Mouse (Mus musculus) frontal cortex, postnatal 14 days (tissue): ENCODE data around the gene Sh3d19.
"Not testable (repeated sequence)": the region's sequence is repeated elsewhere in the genome, so short reads cannot be mapped to it uniquely, and the experiment has no call there.

Experiments used
- DNase-seq, 2 experiments: peaks; one replicate each; pipeline ENCODE4 v3.0.0; 2022; ENCODE audit warnings: low spot score in 2 of 2

Sh3d19 gene

DNA sequence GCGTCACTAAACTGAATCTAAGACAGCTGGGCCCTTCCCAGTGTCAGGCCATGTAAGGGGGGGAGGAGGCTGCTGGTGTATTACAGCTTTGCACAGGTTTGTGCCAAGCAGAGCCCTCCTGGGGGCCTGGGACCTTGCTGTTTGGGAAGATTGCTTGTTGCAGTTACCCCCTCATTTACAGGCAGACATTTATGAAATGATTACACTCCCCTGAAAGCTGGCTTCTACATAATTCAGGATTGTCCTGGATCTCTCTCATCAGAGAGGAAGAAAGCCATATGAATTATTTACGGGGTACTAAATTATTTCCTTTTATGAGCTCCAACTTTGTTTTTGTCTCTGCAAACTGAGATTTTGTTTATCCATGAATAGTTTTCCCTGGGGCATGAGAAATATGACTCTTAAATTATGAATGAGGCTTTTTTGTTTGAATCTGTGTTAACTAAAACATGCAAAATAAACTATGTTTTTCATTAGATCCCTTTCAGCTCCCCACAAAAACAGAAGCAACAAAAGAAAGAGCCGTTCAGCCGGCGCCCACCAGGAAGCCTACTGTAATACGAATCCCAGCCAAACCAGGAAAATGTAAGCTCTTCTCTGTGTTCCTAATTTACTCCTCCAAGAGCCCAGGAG lies 122.4 kb downstream of the Sh3d19 start:
- no peak for DNase-seq

GRCm38 (mm10) chr3:86093907-86094306 lies 123.0 kb downstream of the Sh3d19 start:
- DNase-seq, result no peak

- DNase-seq, result no peak
These were observed 131.0 kb downstream of the Sh3d19 start for GRCm38 (mm10) chr3:86101956-86102355.

- no peak for DNase-seq
These were observed 132.8 kb downstream of the Sh3d19 start for GRCm38 (mm10) chr3:86103449-86104291.

- DNase-seq, result not testable (repeated sequence)
These were observed 133.5 kb downstream of the Sh3d19 start for GRCm38 (mm10) chr3:86104433-86104832.

GRCm38 (mm10) chr3:86104909-86105308 lies 134.0 kb downstream of the Sh3d19 start:
- DNase-seq, result no peak

- no peak for DNase-seq
These were observed 135.2 kb downstream of the Sh3d19 start for GRCm38 (mm10) chr3:86106086-86106632.

GRCm38 (mm10) chr3:86107637-86108539 lies 137.0 kb downstream of the Sh3d19 start:
- DNase-seq, result no peak

GRCm38 (mm10) chr3:86108576-86108975 lies 137.7 kb downstream of the Sh3d19 start:
- DNase-seq, result no peak

GRCm38 (mm10) chr3:86109099-86109498 lies 138.2 kb downstream of the Sh3d19 start:
- no peak for DNase-seq

GRCm38 (mm10) chr3:86110077-86110476 lies 139.2 kb downstream of the Sh3d19 start:
- DNase-seq, result no peak

DNA sequence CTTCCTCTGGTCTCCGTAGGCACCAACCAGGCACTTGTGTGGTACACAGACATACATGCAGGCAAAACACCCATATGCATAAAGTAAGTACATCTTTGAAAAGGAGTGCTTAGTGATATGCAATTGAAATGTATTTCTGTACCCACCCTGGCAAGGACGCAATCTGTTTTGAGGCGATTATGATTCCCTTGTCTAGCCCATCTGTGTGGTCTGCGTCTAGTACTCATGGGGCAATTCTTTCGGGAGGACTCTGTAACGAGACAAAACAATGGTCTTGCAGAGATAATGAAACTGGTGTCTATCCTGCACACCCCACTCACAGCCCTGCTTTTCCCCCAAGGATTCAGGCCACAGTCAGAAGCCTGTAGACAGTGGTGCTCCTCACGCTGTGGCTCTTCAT lies 141.9 kb downstream of the Sh3d19 start:
- no peak for DNase-seq

- DNase-seq, result no peak
These were observed 143.9 kb downstream of the Sh3d19 start for GRCm38 (mm10) chr3:86114659-86115338.

DNA sequence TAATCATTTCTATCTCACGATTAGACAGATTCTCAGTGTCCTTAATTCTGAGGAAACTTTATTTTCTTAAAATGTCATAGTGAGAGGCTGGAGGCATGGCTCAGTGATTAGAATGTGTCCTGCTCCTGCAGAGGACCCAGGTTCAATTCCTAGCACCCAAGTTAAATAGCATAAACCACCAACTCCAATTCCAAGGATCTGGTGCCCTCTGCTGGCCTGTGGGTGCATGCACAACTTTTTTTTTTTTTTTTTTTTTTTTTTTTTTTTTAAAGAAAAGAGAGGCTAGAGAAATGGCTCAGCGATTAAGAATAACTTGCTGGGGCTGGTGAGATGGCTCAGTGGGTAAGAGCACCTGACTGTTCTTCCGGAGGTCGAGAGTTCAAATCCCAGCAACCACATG lies 146.0 kb downstream of the Sh3d19 start:
- DNase-seq, result no peak

GRCm38 (mm10) chr3:86119237-86119932 lies 148.5 kb downstream of the Sh3d19 start:
- no peak for DNase-seq

- DNase-seq, result no peak
These were observed 151.2 kb downstream of the Sh3d19 start for GRCm38 (mm10) chr3:86122156-86122555.

DNA sequence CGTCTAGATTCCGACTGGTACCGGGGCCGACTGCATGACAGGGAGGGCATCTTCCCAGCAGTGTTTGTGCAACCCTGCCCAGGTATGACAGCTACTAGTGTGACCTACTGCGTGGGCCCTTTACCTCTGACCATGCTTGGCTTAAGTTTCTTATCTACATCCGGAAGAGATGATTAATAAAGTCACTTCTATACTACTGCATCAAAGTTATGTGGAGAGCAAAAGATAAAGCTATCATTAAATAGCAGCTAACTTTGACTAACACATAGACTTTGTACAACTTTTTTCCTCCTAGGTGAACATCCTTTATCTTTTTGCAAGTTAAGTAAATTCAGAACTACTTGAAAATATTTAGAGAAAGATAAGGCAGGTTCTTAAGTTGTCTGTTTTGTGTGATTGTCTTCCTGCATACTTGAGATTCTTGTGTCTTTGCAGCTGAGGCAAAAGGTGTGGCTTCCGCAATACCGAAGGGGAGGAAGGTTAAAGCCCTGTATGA lies 152.4 kb downstream of the Sh3d19 start:
- DNase-seq, result no peak

GRCm38 (mm10) chr3:86129757-86130156 lies 158.8 kb downstream of the Sh3d19 start:
- DNase-seq, result peak in 1 of 2 experiments; percentile 80

- DNase-seq, result no peak
These were observed 164.2 kb downstream of the Sh3d19 start for GRCm38 (mm10) chr3:86134939-86135638.
